Mouse (Mus musculus) C2C12 (cell line): Measurements from ENCODE around the gene Pomc.

Experiments used
- CEBPB ChIP-seq: IDR thresholded peaks from one replicate; pipeline ENCODE4 v1.6.1; 2011; ENCODE audit warnings: low read depth, mild to moderate bottlenecking, control low read depth, moderate library complexity
- CTCF ChIP-seq: IDR thresholded peaks from one replicate; pipeline ENCODE4 v1.5.1; 2011; ENCODE audit not compliant: control insufficient read depth, insufficient read depth, insufficient read length
- MAX ChIP-seq: IDR thresholded peaks from one replicate; pipeline ENCODE4 v1.6.1; 2011; ENCODE audit warnings: mild to moderate bottlenecking, control low read depth
- MYOD1 ChIP-seq: IDR thresholded peaks from one replicate; pipeline ENCODE4 v1.6.1; 2011; ENCODE audit warnings: low read depth; ENCODE audit not compliant: control insufficient read depth, insufficient read length
- USF1 ChIP-seq: IDR thresholded peaks from one replicate; pipeline ENCODE4 v1.6.1; 2011; ENCODE audit warnings: low read depth, mild to moderate bottlenecking, control low read depth, moderate library complexity

GRCm38 (mm10) chr12:3944454-3945073 is 10.2 kb upstream of the Pomc start:
- TF ChIP-seq CTCF (no peak), USF1 (no peak), CEBPB (no peak), MYOD1 (no peak), MAX (no peak)
